Mouse (Mus musculus) stomach, postnatal 0 days (tissue): ENCODE results near the gene Nrp1.

ENCODE experiments used
- CTCF ChIP-seq: IDR thresholded peaks from 2 replicates; pipeline ENCODE4 v1.5.1; 2016; ENCODE audit warnings: antibody characterized with exemption, low read depth, mild to moderate bottlenecking, moderate library complexity
- EP300 ChIP-seq: optimal IDR thresholded peaks from 2 replicates; pipeline ENCODE3; 2016; ENCODE audit warnings: antibody characterized with exemption

DNA sequence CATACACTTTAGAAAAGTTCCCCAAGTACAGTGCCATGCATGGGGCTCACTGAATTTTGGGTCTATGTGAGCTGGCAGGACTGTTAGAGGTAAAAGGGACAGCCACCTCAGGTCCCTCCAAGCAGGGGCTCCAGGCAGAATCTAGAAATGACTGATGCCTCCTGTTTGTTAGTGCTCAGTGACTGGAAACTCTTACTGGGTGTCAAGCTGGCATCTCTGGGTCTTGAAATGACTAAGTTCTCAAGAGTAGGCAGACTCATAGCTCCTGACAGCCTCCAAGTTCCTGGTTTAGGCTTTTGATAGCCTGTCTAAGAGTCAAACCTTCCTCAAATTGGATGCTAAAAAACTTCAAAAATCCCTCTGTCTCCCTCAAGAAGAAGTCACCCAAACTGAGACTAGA, 177.3 kb downstream of the Nrp1 start:
- TF ChIP-seq CTCF (no peak), EP300 (no peak)
